Mouse (Mus musculus): ENCODE results near the gene Ttn.

DNA sequence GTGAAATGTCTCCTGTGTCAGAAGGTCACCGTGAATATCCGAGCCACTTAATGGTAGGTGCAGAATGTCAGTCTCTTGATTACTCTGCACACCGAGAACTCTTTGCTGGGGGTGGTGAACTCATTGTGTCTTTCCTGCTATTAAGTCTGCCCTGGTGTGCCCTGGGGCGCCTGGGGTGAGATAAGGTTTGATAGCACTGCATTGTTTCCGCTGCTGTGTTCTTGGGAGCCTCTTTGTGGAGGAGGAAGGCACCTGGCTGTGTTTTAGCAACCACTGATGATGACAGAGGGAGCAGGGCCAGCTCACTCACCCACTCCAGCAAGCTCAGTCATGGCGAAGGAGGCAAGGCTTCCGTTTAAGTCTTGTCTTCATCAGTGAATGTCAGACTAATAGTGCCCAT lies 294.2 kb downstream of the Ttn start:
- TF ChIP-seq GATA1 (IDR thresholded peaks at IDR 0.05; ENCODE audit: borderline replicate concordance, low read length) (no peak), CTCF (IDR thresholded peaks at IDR 0.05; ENCODE audit: low read depth, low read length) (no peak), GATA2 (IDR thresholded peaks at IDR 0.05; ENCODE audit: borderline replicate concordance, low read depth, low read length) (no peak), POLR2AphosphoS5 (IDR thresholded peaks at IDR 0.05; ENCODE audit: insufficient replicate concordance, low read depth, low read length) (no peak)
